Mouse (Mus musculus) CH12.LX (cell line): ENCODE data around the gene Hpse. TPM values are rescaled to one million over a fixed set of nuclear protein-coding genes. Genes with fewer than 3 reads are reported as not detected.

Source experiments
- DNase-seq: peaks from one replicate; pipeline ENCODE4 v3.0.0-alpha.2; 2013; ENCODE audit errors: extremely low read depth
- H3K27ac ChIP-seq: 2 replicates; pipeline ENCODE4 v1.5.1; 2012; ENCODE audit warnings: low read depth, mild to moderate bottlenecking, control low read depth, moderate library complexity; ENCODE audit not compliant: insufficient read depth
- H3K27me3 ChIP-seq: replicated peaks from 2 replicates; pipeline ENCODE3; 2012; ENCODE audit warnings: inconsistent platforms
- H3K36me3 ChIP-seq, 2 experiments: replicated peaks in 1 of 2; 2 replicates each; pipeline versions ENCODE3 to v1.6.1; 2012; ENCODE audit warnings: inconsistent platforms in 1 of 2, low read length in 1 of 2, mild to moderate bottlenecking in 1 of 2, mixed read lengths in 1 of 2, moderate library complexity in 1 of 2; ENCODE audit not compliant: control insufficient read depth in 1 of 2, insufficient read depth in 1 of 2
- H3K4me1 ChIP-seq, 2 experiments: 2 replicates each; pipeline ENCODE4 v1.6.1; 2012; ENCODE audit warnings: inconsistent platforms in 1 of 2, moderate library complexity in 1 of 2; ENCODE audit not compliant: insufficient read depth in 2 of 2, control insufficient read depth in 1 of 2
- H3K4me2 ChIP-seq: 2 replicates; pipeline ENCODE4 v1.6.1; 2012; ENCODE audit warnings: low read depth, mild to moderate bottlenecking, control low read depth; ENCODE audit not compliant: poor library complexity, insufficient read depth, severe bottlenecking
- H3K4me3 ChIP-seq, 3 experiments: fragments of 150-350 bp in 1 of 3; sonication (generic) in 1 of 3; replicated peaks in 1 of 3; 2 replicates each; pipeline versions ENCODE3 to v1.5.1; 2011 to 2012; ENCODE audit warnings: low read depth in 2 of 3, low read length in 2 of 3, mild to moderate bottlenecking in 2 of 3, moderate library complexity in 2 of 3, control low read depth in 1 of 3, improper control_type of control experiment in 1 of 3, inconsistent platforms in 1 of 3, mixed read lengths in 1 of 3; ENCODE audit not compliant: poor library complexity in 1 of 3
- H3K79me2 ChIP-seq: replicated peaks from 2 replicates; pipeline ENCODE4 v1.6.1; 2012; ENCODE audit warnings: mild to moderate bottlenecking, moderate library complexity; ENCODE audit not compliant: control insufficient read depth, poor library complexity, insufficient read depth, severe bottlenecking; ENCODE audit errors: extremely low read depth
- H3K9ac ChIP-seq: 2 replicates; pipeline ENCODE4 v1.6.1; 2012; ENCODE audit warnings: low read depth, mild to moderate bottlenecking, control low read depth, moderate library complexity; ENCODE audit not compliant: insufficient read depth
- H3K9me3 ChIP-seq: replicated peaks from 2 replicates; pipeline ENCODE3; 2012; ENCODE audit warnings: low read length, inconsistent platforms, mixed read lengths
- BHLHE40 ChIP-seq: IDR thresholded peaks from 2 replicates; pipeline ENCODE4 v1.6.1; 2011; ENCODE audit warnings: mild to moderate bottlenecking, low read depth, low read length, improper control_type of control experiment
- CTCF ChIP-seq, 2 experiments: IDR thresholded peaks in 1 of 2; conservative IDR thresholded peaks in 1 of 2; 2 replicates each; pipeline ENCODE4 v1.5.1; 2011 to 2012; ENCODE audit warnings: low read depth in 2 of 2, low read length in 2 of 2, improper control_type of control experiment in 1 of 2, inconsistent platforms in 1 of 2, mild to moderate bottlenecking in 1 of 2, moderate library complexity in 1 of 2
- ELF1 ChIP-seq: IDR thresholded peaks from 2 replicates; pipeline ENCODE4 v1.6.1; 2014; ENCODE audit warnings: low read depth, mild to moderate bottlenecking, inconsistent platforms, low read length, improper control_type of control experiment
- EP300 ChIP-seq: IDR thresholded peaks from 2 replicates; pipeline ENCODE4 v1.6.1; 2011; ENCODE audit warnings: low read length, improper control_type of control experiment
- ETS1 ChIP-seq: conservative IDR thresholded peaks from 2 replicates; pipeline ENCODE4 v1.6.1; 2012; ENCODE audit warnings: low read depth, mild to moderate bottlenecking, inconsistent platforms, low read length, improper control_type of control experiment, moderate library complexity
- GABPA ChIP-seq: IDR thresholded peaks from 2 replicates; pipeline ENCODE4 v1.6.1; 2012; ENCODE audit warnings: low read depth, low read length, improper control_type of control experiment, inconsistent platforms; ENCODE audit not compliant: insufficient replicate concordance
- HCFC1 ChIP-seq: IDR thresholded peaks from 2 replicates; pipeline ENCODE4 v1.6.1; 2012; ENCODE audit warnings: low read depth, mild to moderate bottlenecking, inconsistent platforms, low read length, improper control_type of control experiment
- JUN ChIP-seq: IDR thresholded peaks from 2 replicates; pipeline ENCODE4 v1.6.1; 2011; ENCODE audit warnings: low read depth, mild to moderate bottlenecking, low read length, improper control_type of control experiment, moderate library complexity; ENCODE audit not compliant: insufficient read depth
- MAZ ChIP-seq: IDR thresholded peaks from 2 replicates; pipeline ENCODE4 v1.6.1; 2012; ENCODE audit warnings: low read depth, mild to moderate bottlenecking, inconsistent platforms, low read length, improper control_type of control experiment, moderate library complexity
- MEF2A ChIP-seq: IDR thresholded peaks from 2 replicates; pipeline ENCODE4 v1.6.1; 2014; ENCODE audit warnings: low read depth, mild to moderate bottlenecking, inconsistent platforms, low read length, improper control_type of control experiment, borderline replicate concordance
- NELFE ChIP-seq: IDR thresholded peaks from 2 replicates; pipeline ENCODE4 v1.6.1; 2011; ENCODE audit warnings: low read depth, low read length, improper control_type of control experiment
- NRF1 ChIP-seq: IDR thresholded peaks from 2 replicates; pipeline ENCODE4 v1.6.1; 2014; ENCODE audit warnings: low read depth, mild to moderate bottlenecking, inconsistent platforms, low read length, improper control_type of control experiment, moderate library complexity
- PAX5 ChIP-seq: IDR thresholded peaks from 2 replicates; pipeline ENCODE4 v1.6.1; 2012; ENCODE audit warnings: low read length, inconsistent platforms, mixed read lengths
- RAD21 ChIP-seq: IDR thresholded peaks from 2 replicates; pipeline ENCODE4 v1.6.1; 2011; ENCODE audit warnings: low read depth, mild to moderate bottlenecking, low read length, improper control_type of control experiment, moderate library complexity
- RCOR1 ChIP-seq: conservative IDR thresholded peaks from 2 replicates; pipeline ENCODE4 v1.6.1; 2012; ENCODE audit warnings: low read depth, mild to moderate bottlenecking, inconsistent platforms, low read length, improper control_type of control experiment
- SIN3A ChIP-seq: IDR thresholded peaks from 2 replicates; pipeline ENCODE4 v1.6.1; 2012; ENCODE audit warnings: low read length, improper control_type of control experiment, inconsistent platforms
- SMC3 ChIP-seq: IDR thresholded peaks from 2 replicates; pipeline ENCODE4 v1.6.1; 2011; ENCODE audit warnings: low read depth, low read length, improper control_type of control experiment
- TBP ChIP-seq: conservative IDR thresholded peaks from 2 replicates; pipeline ENCODE4 v1.6.1; 2011; ENCODE audit warnings: low read depth, low read length, improper control_type of control experiment
- TCF12 ChIP-seq: IDR thresholded peaks from 2 replicates; pipeline ENCODE4 v1.6.1; 2014; ENCODE audit warnings: low read depth, mild to moderate bottlenecking, inconsistent platforms, low read length, improper control_type of control experiment
- UBTF ChIP-seq: IDR thresholded peaks from 2 replicates; pipeline ENCODE4 v1.6.1; 2012; ENCODE audit warnings: low read depth, mild to moderate bottlenecking, inconsistent platforms, low read length, improper control_type of control experiment, moderate library complexity
- USF1 ChIP-seq: IDR thresholded peaks from 2 replicates; pipeline ENCODE4 v1.6.1; 2014; ENCODE audit warnings: low read depth, mild to moderate bottlenecking, inconsistent platforms, low read length, improper control_type of control experiment
- USF2 ChIP-seq: conservative IDR thresholded peaks from 2 replicates; pipeline ENCODE4 v1.6.1; 2011; ENCODE audit warnings: low read depth, low read length, improper control_type of control experiment
- ZC3H11A ChIP-seq: IDR thresholded peaks from 2 replicates; pipeline ENCODE4 v1.6.1; 2012; ENCODE audit warnings: low read depth, mild to moderate bottlenecking, inconsistent platforms, low read length, improper control_type of control experiment
- ZKSCAN1 ChIP-seq: IDR thresholded peaks from 2 replicates; pipeline ENCODE4 v1.6.1; 2012; ENCODE audit warnings: low read depth, inconsistent platforms, low read length, improper control_type of control experiment, borderline replicate concordance
- ZNF384 ChIP-seq: IDR thresholded peaks from 2 replicates; pipeline ENCODE4 v1.6.1; 2012; ENCODE audit warnings: low read depth, low read length, improper control_type of control experiment, inconsistent platforms
- dilution Hi-C: fragments of 300-500 bp; cut with MboI; formaldehyde crosslinking; loops from 2 replicates; pipeline ENCODE4 v1.14.3; 2020; ENCODE audit warnings: low sequenced_read_pairs; ENCODE audit not compliant: extremely low pct_unique_long_range_greater_than_20kb, extremely low pct_ligation_motif_present
- in situ Hi-C: fragments of 300-500 bp; cut with MboI; formaldehyde crosslinking; loops from 3 replicates; pipeline ENCODE4 v1.14.3; 2019; ENCODE audit warnings: low sequenced_read_pairs, low pct_ligation_motif_present, low pct_unique_long_range_greater_than_20kb, mixed read lengths
- polyA plus RNA-seq: library from polyadenylated mRNA; unstranded; fragments of >175 nt; gene quantifications from 2 replicates; pipeline ENCODE4 v1.2.1, GENCODE M21; 2012; ENCODE audit warnings: low read depth; ENCODE audit not compliant: insufficient read length
- total RNA-seq, 2 experiments: library from RNA; depleted of rRNA; stranded (reverse); fragments of 300-350 nt in 1 of 2; fragments of >200 nt in 1 of 2; gene quantifications; 2 replicates each; pipeline ENCODE4 v1.2.3; 2012 to 2014

The Hpse gene
- total and polyA plus RNA-seq, 3 experiments: 3.3 to 9.5 (median 3.8) TPM

DNA sequence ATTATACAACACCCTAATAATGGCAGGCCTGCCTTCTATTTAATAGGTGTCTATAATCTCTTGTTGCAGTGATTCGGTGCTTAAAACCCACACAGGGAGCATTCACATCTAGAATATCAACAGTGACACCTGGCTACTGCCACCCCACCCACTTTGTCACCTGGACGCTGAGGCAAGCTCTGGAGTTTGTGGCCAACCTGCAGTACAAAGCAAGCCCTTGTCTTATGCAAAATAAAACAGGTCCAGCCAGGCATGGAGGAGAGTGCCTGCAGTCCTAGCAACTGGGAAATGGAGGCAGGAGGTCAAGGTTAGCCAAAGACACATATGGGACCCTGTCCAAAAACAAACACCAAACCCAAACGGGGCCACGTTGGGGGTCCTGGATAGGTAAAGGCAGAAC, 47.1 kb downstream of the Hpse start:
- Histone ChIP-seq H3K79me2 (peaks cover 34% of the 10 kb centered on the region), H3K9me3 (no peaks in the 10 kb centered on the region), H3K4me1 (peaks cover 8 to 49% of the 10 kb centered on the region in 2 experiments), H3K36me3 (peaks cover 8 to 35% of the 10 kb centered on the region in 2 experiments)
- in situ Hi-C loops: no loop called here
- dilution Hi-C loops: no loop called here
- TF ChIP-seq TBP (no peak), USF1 (no peak), NRF1 (no peak), SMC3 (no peak), MEF2A (no peak), EP300 (no peak), ZKSCAN1 (no peak), ELF1 (no peak), SIN3A (no peak), HCFC1 (no peak), JUN (no peak), ETS1 (no peak), TCF12 (no peak), CTCF (conservative IDR thresholded peaks at IDR 0.05 in 1 of 2, IDR thresholded peaks at IDR 0.05 in 1 of 2; ENCODE audit: low read depth in 2 of 2, low read length in 2 of 2) (no peak), USF2 (no peak), GABPA (no peak), ZNF384 (no peak), RCOR1 (no peak), UBTF (no peak), PAX5 (no peak)
- TF ChIP-seq, all 38 proteins: peak for 0
- H3K9ac ChIP-seq: no peak overlapping the region; the same call in 1 of the 2 replicates
- H3K4me3 ChIP-seq: peak overlapping the region in 1 of 3 experiments; percentile 74
- no peak for DNase-seq
- H3K27me3 ChIP-seq: no peaks in the 10 kb centered on the region
- peak overlapping the region; percentile 65; the same call in 1 of the 2 replicates for H3K4me2 ChIP-seq
- H3K27ac ChIP-seq: no peak overlapping the region

DNA sequence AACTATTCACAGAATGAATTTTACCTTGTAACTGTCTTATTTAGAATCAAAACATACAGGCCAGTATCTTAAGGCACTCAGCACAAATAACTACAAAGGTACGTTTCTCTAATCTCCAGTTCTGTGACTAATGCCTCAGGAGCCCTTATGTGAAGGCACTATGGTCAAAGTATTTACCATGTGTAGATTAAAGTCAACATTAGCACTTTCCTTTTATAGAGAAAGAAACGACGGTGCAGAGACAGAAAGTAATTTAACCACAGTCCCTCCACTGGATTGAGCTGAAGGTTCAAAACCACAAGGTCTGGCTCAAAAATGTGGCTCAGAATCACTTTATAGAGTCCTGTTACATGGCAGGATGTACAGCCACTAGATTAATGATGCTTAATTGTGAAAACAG, 47.6 kb downstream of the Hpse start:
- no peak for DNase-seq
- H3K79me2 ChIP-seq: peaks cover 34% of the 10 kb centered on the region
- dilution Hi-C loops: no loop called here
- no peak overlapping the region for H3K27ac ChIP-seq
- no peak overlapping the region for H3K9ac ChIP-seq
- H3K36me3 ChIP-seq: peaks cover 12 to 40% of the 10 kb centered on the region in 2 experiments
- peaks cover 10 to 54% of the 10 kb centered on the region in 2 experiments for H3K4me1 ChIP-seq
- in situ Hi-C loops: no loop called here
- H3K9me3 ChIP-seq: no peaks in the 10 kb centered on the region
- peak overlapping the region; percentile 65 for H3K4me2 ChIP-seq
- no peak overlapping the region for H3K4me3 ChIP-seq
- no peak for TF ChIP-seq NELFE
- TF ChIP-seq BHLHE40: no peak
- TF ChIP-seq TBP: no peak
- no peak for TF ChIP-seq SMC3
- no peak for TF ChIP-seq USF2
- no peak for TF ChIP-seq RAD21
- no peak for TF ChIP-seq MAZ
- no peak for TF ChIP-seq ZC3H11A
- no peaks in the 10 kb centered on the region for H3K27me3 ChIP-seq
